Mouse (Mus musculus) lung, postnatal 10 days (tissue): Measurements from ENCODE around the gene Adora2b.
"Not testable (repeated sequence)": the region's sequence is repeated elsewhere in the genome, so short reads cannot be mapped to it uniquely, and the experiment has no call there.

ENCODE experiments used
- DNase-seq: peaks from one replicate; pipeline ENCODE4 v3.0.0; 2021

Gene Adora2b

DNA sequence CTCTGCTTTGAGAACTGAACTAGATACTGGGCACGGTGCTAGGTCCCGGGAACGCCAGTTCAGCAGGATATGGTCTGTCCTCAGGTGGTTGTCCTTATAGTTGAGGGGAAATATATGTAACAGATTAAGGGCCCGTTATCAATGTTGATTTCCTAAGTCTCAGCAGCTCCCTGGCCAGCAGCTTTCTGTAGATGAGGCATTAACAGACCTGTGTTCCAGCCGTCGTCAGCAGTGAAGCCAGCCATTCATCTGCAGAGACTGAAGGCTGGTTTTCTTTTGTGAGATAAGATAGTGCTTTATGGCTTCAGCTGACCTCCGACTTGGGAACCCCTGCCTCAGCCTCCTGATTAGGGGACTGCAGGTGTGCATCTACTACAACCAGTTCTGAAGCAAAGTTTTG lies 15.2 kb downstream of the Adora2b start:
- no peak for DNase-seq

- DNase-seq: no peak
Measured at GRCm38 (mm10) chr11:62265642-62266041, 16.9 kb downstream of the Adora2b start.

DNA sequence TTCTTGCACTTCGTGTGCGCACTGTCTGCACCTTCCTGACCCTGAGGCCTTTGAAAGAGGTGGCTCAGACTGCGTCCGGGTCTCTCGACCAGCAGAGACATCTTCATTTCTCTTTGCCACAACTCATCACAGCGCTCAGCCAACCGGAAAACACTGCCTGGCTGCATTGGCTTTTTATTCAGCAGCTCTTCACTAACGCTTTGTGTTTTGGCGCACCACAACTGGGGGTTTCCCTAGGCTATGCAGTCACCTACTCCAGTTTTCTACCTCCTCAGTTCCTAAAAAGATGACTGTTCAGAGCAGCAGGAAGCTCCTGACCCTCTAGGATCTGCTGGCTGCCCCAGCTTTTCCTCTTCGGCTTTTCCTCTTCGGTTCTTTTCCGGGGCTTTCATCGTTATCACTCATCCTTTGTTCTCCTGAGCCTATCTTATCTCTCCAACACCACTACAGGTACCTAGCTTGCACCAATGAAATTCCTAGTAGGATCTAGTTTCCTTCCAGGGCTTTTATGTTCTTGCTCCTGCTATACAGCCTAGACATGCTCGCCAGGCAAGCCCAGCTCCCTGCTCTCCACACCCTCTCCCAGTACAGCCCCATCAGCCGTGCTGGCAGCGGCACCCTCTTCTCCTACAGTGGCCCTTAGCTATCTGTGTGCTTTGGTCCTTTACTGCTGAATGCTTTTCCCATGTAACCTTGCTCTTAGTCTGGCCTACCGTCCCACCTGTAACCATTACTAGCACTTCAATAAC lies 17.9 kb downstream of the Adora2b start:
- no peak for DNase-seq

DNA sequence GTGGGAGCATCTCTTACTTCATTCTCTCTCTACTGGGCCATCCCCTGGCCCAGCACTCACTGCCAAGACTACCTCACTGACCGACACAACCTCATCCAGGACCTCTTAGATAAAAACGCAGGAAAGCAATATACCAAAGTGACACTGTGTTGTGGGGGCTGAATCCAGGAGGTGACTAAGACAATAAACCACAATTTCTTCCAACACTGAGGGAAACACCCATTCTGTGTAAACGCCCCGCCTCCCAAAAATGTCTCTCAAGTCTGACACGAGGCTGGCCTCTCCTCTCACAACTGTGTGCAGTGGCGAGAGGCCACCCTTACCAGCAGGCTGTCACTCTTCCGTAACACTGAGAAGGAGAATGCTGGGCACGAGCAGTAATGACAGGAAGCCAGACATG lies 19.6 kb downstream of the Adora2b start:
- DNase-seq: no peak

- no peak for DNase-seq
Measured at GRCm38 (mm10) chr11:62269097-62269496, 20.3 kb downstream of the Adora2b start.

DNA sequence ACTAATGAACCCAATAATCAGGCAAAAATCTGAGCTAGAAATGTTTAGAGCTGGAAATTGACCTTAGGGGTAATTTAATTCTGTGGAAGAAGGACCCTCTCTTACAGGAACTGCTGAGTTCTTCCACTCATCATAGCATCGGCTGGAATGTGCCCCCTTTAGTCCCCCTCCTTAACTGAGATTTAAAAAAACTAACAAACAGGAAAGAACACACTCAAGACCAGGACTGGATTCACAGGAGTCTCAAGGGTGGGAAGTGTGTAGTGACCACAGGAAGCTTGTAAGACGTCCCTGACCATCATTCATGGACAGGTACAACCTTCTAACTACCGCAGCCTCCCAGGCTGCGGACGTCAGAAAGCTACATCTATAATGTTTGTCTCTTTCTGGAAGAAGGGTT lies 22.1 kb downstream of the Adora2b start:
- DNase-seq: no peak

DNA sequence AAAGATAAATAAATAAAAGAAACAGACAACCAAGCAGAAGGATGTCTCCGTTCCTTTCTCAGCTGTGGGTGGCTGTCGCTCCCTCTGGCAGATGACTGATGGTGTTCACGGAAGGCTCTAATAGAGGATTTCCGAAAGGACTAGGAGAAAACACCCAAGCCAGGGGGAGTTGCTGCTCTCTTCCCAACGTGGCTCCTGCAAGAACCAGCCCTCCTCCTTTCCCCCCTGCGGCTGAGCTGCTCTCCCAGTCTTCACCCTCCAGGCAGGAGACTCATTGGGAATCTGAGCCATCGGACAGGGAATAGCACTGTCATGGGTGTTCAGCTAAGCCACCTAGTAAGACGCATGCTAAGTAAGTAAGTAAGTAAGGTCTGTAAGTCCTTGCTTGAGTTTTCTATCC lies 28.3 kb downstream of the Adora2b start:
- DNase-seq: no peak

DNA sequence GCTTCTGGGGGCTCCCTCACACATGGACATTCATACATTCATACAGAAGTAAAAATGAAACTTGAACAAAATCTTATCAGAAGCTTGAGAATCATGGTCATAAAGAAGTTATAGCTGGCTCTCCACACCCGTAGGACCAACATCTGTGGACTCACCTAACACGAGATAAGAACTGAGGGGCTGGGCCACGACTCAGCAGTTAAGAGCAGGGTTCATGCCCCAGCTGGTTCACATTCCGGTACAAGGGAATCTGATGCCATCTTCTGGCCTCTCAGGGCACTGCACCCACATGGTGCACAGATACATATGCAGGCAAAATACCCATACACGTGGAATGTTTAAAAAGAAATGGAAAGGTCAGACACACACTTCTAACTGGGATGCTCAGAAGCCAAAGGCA lies 29.2 kb downstream of the Adora2b start:
- peak; percentile 86 for DNase-seq

DNA sequence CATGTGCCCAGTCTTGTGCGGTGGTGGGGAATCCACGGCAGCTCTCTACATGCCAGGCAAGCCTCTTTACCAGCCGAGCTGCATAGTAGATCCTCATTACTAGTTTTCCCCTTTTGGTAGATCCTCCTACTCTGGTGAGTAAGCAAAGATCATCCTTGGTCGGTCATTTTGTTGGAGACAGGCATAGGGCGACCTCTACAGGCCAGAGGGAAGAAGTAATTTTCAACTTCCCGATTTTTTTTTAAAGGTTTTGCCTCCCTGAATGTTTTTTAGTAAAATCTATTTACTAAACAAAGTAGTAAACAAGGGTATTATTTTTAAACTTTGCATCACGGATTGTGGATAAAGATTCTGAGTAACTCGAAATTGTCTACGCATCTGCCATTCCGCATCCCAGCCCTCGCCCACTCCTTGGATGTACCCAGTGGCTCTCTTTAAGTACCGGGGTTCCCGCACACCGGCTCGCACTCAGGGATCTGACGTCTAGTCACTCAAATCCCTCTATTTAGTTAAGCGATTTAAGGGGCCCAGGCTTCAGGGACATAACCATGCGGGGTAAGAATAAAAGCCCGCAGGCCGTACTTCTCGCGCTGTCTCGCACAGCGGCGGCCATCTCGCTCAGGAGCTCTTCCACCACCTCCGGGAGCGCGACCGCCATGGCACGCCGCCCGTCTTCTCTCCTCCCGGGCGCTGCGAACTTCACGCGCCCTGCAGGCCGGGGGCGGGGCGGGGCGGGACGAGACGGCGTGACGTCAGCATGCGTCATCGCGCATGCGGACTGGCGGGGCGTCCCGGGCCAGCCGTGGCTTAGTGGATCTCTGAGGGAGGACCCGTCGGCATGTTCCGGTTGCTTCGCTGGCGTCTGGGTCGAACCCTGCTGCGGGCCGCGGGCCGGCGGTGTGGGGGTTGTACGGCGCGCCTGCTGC lies 32.2 kb downstream of the Adora2b start, which contains the start of the genes Zswim7 and Ttc19:
TSS of gene Zswim7 (minus strand) at position 701 of the 926 bp plus-strand sequence.
TSS of gene Ttc19 (plus strand) at position 799 of the 926 bp plus-strand sequence.
- DNase-seq: peak; percentile 94

- peak; percentile 78 for DNase-seq
Measured at GRCm38 (mm10) chr11:62281601-62281997, 32.8 kb downstream of the Adora2b start.

DNA sequence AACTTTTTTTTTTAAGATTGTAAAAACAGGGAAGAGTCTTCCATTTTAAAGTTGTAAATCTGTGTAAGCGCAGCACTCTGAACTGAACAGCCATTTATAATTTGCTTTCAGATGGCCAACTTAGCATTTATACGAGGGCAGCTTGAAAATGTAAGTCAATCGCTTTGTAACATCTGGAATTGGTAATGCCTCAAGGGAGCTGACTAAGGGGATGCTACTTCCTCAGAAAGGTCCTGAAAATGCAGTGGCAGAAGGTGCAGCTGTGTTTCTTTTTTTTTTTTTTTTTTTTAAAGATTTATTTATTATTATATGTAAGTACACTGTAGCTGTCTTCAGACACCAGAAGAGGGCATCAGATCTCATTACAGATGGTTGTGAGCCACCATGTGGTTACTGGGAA lies 35.2 kb downstream of the Adora2b start:
- DNase-seq: not testable (repeated sequence)

DNA sequence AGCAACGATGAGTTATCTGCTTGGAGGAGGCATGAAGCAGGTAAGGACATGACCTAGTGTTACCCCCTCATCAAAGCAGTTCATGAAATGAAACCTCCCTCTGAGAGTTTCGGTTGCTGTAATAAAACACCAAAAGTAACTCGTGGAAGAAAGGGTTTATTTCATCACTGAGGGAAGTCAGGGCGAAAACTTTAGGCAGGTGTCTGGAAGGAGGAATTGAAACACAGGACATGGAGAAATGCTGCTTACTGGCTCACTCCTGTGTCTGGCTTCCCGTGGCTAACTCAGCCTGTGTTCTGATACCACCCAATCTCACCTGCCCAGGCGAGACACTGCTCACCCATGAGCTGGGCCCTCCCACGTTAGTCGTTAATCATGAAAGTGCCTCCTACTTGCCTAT lies 36.2 kb downstream of the Adora2b start:
- DNase-seq: no peak

GRCm38 (mm10) chr11:62287700-62288099 lies 38.9 kb downstream of the Adora2b start:
- no peak for DNase-seq

DNA sequence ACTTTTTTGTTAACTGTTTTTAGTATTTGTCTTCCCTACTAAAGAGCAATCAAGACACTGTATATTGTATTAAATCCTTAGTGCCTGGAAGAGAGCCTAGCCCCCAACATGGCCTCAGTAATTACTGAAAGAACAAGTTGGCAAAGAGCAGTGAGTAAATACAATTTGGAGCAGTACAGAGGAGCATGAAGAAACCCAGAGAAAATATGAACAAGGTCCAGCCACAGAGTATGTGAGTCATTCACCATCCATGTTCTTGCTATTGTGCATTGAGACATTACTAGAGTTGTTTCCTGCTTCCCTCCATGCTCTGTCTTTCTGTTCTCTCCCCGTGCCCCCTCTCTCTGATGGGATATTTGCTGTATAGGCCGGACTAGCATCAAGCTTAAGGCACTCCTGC lies 45.3 kb downstream of the Adora2b start:
- no peak for DNase-seq

DNA sequence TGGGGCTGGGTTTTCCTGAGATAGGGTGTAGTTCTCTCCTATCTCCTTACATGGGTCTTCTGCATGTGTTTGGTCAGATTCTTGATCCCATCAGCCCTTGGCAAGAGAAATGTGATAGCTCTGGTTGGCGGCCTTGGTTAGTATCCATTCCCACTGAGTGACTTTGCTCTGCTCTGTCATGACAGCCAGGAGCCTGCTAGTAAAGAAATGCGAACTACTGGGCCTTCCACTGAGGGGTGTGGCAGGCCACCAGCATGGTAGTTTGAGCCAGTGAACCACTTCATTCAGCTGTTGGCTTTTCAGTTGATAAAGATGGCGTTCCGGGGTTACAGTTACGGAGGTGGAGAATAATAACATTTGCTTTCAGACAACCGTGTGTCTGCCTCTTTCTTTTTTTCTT lies 50.1 kb downstream of the Adora2b start:
- DNase-seq: no peak

- DNase-seq: no peak
Measured at GRCm38 (mm10) chr11:62305866-62306265, 57.1 kb downstream of the Adora2b start.

GRCm38 (mm10) chr11:62309296-62309695 lies 60.5 kb downstream of the Adora2b start:
- no peak for DNase-seq

DNA sequence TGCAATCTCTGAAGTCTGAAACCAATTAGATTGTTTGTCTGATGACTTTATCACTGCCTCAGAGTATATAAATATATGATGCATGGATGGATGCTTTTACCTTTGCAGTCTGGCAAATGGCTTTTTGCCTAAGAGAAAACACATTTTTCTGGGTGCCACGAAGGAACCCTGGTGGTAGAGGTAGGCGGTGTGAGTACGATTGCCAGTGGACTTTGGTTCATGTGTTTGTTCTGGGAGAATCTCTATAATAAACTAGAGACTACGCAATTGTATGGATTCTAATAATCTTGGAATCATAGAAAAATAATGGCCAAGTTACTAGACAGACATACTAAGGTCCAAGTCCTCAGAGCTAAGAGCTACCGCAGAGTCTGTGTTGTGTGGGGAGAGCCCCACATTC lies 66.2 kb downstream of the Adora2b start:
- no peak for DNase-seq
